Mouse (Mus musculus) heart, adult 2 months (tissue): Measurements from ENCODE around the gene Nsd1.

Experiments
- CTCF ChIP-seq: fragments of 200-600 bp; IDR thresholded peaks from 2 replicates; pipeline ENCODE4 v1.8.1; 2022; ENCODE audit warnings: antibody characterized with exemption, mild to moderate bottlenecking, moderate library complexity
- EP300 ChIP-seq: fragments of 200-500 bp; IDR thresholded peaks from 2 replicates; pipeline ENCODE4 v1.6.1; 2011; ENCODE audit warnings: low read depth, low read length, control low read depth; ENCODE audit not compliant: insufficient read depth
- POLR2A ChIP-seq: fragments of 200-500 bp; IDR thresholded peaks from 2 replicates; pipeline ENCODE4 v1.6.1; 2011; ENCODE audit warnings: mild to moderate bottlenecking, low read depth, low read length, control low read depth; ENCODE audit not compliant: insufficient read depth

DNA sequence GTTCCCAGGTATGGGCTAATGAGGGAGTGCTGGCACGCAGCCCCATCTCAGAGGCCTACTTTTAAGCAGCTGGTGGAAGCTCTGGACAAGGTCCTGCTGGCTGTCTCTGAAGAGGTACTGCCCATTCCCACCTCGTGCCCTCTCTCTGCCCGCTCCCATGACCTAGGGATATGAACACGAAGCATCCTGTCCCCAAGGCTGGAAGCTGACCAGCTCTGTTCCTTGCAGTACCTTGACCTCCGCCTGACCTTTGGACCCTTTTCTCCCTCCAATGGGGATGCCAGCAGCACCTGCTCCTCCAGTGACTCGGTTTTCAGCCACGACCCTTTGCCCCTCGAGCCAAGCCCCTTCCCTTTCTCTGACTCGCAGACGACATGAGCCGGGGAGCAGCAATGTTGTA lies 41.8 kb upstream of the Nsd1 start:
- no peak for TF ChIP-seq CTCF
- no peak for TF ChIP-seq POLR2A
- TF ChIP-seq EP300 = no peak
